Mouse (Mus musculus) lung, embryonic 15.5 days (tissue): ENCODE results near the gene Hsp90ab1. TPM values are rescaled to one million over a fixed set of nuclear protein-coding genes. Genes with fewer than 3 reads are reported as not detected.

Experiments used
- ATAC-seq: fragments of 200-750 bp; cut with Nextera tagmentation; 2 replicates; pipeline ENCODE4 v1.8.0; 2017; ENCODE audit warnings: moderate number of reproducible peaks, borderline replicate concordance; ENCODE audit not compliant: low FRiP score, low TSS enrichment; ENCODE audit errors: extremely low read depth
- H3K27ac ChIP-seq: fragments of 300-500 bp; sonication (generic); 2 replicates; pipeline ENCODE4 v1.5.1; 2015; ENCODE audit warnings: moderate library complexity, mild to moderate bottlenecking, inconsistent platforms
- H3K27me3 ChIP-seq: fragments of 300-500 bp; sonication (generic); 2 replicates; pipeline ENCODE4 v1.6.1; 2015; ENCODE audit warnings: inconsistent platforms
- H3K36me3 ChIP-seq: fragments of 300-500 bp; sonication (generic); 2 replicates; pipeline ENCODE4 v1.6.1; 2015; ENCODE audit warnings: inconsistent platforms
- H3K4me1 ChIP-seq: fragments of 300-500 bp; sonication (generic); 2 replicates; pipeline ENCODE4 v1.6.1; 2015; ENCODE audit warnings: inconsistent platforms
- H3K4me2 ChIP-seq: fragments of 300-500 bp; sonication (generic); 2 replicates; pipeline ENCODE4 v1.6.1; 2015; ENCODE audit warnings: inconsistent platforms, mild to moderate bottlenecking, moderate library complexity
- H3K4me3 ChIP-seq: fragments of 300-500 bp; sonication (generic); 2 replicates; pipeline ENCODE4 v1.5.1; 2015; ENCODE audit warnings: mild to moderate bottlenecking, inconsistent platforms
- H3K9ac ChIP-seq: fragments of 300-500 bp; sonication (generic); 2 replicates; pipeline ENCODE4 v1.6.1; 2015; ENCODE audit warnings: inconsistent platforms
- H3K9me3 ChIP-seq: fragments of 300-500 bp; sonication (generic); 2 replicates; pipeline ENCODE4 v1.6.1; 2016; ENCODE audit warnings: inconsistent platforms
- WGBS: fragments of 180-500 bp; shearing (Covaris S2); methylation state at CpG from one replicate; pipeline ENCODE4 v1.1.7; 2015; 5-methylcytosine and 5-hydroxymethylcytosine counted together
- polyA plus RNA-seq: library from polyadenylated mRNA; unstranded; fragments of >200 nt; fragmentation: Nextera tagmentation; extraction: Ambion mirVana; gene quantifications from 2 replicates; pipeline ENCODE4 v1.2.1, GENCODE M21; 2015

The Hsp90ab1 gene
- polyA plus RNA-seq, 1 experiment from 2014 or later, result 1,572 TPM

- peak overlapping the region; percentile 97; the same call in 1 of the 2 replicates for H3K27ac ChIP-seq
- ATAC-seq, result no peak
- H3K9me3 ChIP-seq, result no peaks in the 10 kb centered on the region
- peaks cover 34% of the 10 kb centered on the region for H3K4me1 ChIP-seq
- no peak overlapping the region for H3K4me3 ChIP-seq
- no peak overlapping the region for H3K4me2 ChIP-seq
- H3K36me3 ChIP-seq, result peaks cover 17% of the 10 kb centered on the region
- no peak overlapping the region for H3K9ac ChIP-seq
- WGBS, result 88% methylated on average over 8 of the region's 8 CpGs
- no peaks in the 10 kb centered on the region for H3K27me3 ChIP-seq
Measured at GRCm38 (mm10) chr17:45575123-45575897, 2.2 kb upstream of the Hsp90ab1 start.

DNA sequence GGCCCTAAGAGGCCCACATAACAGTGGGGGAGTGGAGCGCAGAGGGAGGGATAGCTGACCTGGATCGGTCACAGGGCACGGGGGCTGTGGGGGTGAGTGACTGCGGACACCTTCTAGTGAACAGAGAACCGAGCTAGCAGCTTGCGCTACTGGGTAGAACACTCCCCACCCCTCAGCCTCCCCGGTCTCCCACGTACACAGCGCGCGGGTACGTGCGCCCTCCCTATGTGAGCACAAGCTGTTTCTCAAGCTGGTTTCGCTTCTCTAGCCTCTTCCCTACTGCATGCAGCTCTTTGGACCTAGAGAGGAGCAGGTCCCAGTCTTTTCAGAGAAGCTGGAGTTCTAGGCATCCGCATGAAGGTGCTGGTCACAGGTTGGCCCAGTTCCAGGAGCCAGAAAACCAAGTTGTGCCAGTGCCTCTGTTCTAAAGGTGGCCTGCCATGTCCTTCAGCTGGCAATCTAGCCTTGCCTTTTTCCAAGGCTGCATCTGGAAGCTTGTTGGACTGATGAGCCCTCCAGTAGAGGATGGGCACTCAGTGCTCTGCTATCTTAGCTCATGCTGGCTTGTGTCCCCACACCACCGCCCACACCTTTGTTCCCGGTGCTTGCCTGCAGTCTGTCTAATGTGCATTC is 1.2 kb upstream of the Hsp90ab1 start:
- peak overlapping the region; percentile 97 for H3K27ac ChIP-seq
- peaks cover 27% of the 10 kb centered on the region for H3K36me3 ChIP-seq
- H3K4me2 ChIP-seq, result peak overlapping the region; percentile 88
- no peaks in the 10 kb centered on the region for H3K9me3 ChIP-seq
- peak; percentile 50 for ATAC-seq
- no peaks in the 10 kb centered on the region for H3K27me3 ChIP-seq
- H3K4me3 ChIP-seq, result peak overlapping the region; percentile 97
- peaks cover 43% of the 10 kb centered on the region for H3K4me1 ChIP-seq
- peak overlapping the region; percentile 96 for H3K9ac ChIP-seq
- 5% methylated on average over 17 of the region's 17 CpGs for WGBS

DNA sequence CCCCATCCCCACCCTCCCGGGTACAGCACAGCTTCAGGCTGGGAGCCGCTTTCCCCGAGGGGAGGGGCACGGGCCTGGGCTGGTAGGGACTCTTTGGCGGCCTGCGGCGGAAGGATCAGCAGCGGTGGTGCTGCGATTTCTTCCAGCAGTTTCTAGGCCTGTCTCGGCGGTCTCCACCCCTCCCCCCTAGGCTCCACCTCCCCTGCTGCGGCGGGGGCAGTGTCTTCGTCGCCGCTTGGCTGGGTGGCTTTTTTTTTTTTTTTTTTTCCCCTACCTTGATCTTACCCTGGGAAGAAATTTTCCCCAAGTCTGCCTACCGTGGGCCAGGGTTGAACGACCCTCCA is 681 bp upstream of the Hsp90ab1 start:
- peak; percentile 69 for ATAC-seq
- no peaks in the 10 kb centered on the region for H3K27me3 ChIP-seq
- peak overlapping the region; percentile 97 for H3K27ac ChIP-seq
- no peaks in the 10 kb centered on the region for H3K9me3 ChIP-seq
- peak overlapping the region; percentile 96 for H3K9ac ChIP-seq
- peak overlapping the region; percentile 88 for H3K4me2 ChIP-seq
- H3K4me1 ChIP-seq, result peaks cover 47% of the 10 kb centered on the region
- H3K4me3 ChIP-seq, result peak overlapping the region; percentile 97
- H3K36me3 ChIP-seq, result peaks cover 32% of the 10 kb centered on the region
- WGBS, result 0% methylated on average over 15 of the region's 18 CpGs

- ATAC-seq, result peak; percentile 77
- Histone ChIP-seq H3K27me3 (no peaks in the 10 kb centered on the region), H3K4me1 (peaks cover 46% of the 10 kb centered on the region), H3K9me3 (no peaks in the 10 kb centered on the region), H3K4me3 (peak overlapping the region; percentile 97), H3K27ac (peak overlapping the region; percentile 97), H3K9ac (peak overlapping the region; percentile 96), H3K4me2 (peak overlapping the region; percentile 88), H3K36me3 (peaks cover 46% of the 10 kb centered on the region)
- under 1% methylated on average over 55 of the region's 57 CpGs for WGBS
Measured at GRCm38 (mm10) chr17:45572103-45573086, 676 bp downstream of the Hsp90ab1 start.

GRCm38 (mm10) chr17:45569999-45570398 is 3.1 kb downstream of the Hsp90ab1 start:
- Histone ChIP-seq H3K27me3 (no peaks in the 10 kb centered on the region), H3K36me3 (peaks cover 64% of the 10 kb centered on the region), H3K4me3 (no peak overlapping the region), H3K27ac (no peak overlapping the region), H3K9me3 (no peaks in the 10 kb centered on the region), H3K9ac (no peak overlapping the region), H3K4me2 (no peak overlapping the region), H3K4me1 (peaks cover 52% of the 10 kb centered on the region)
- WGBS, result 66% methylated on average over 4 of the region's 4 CpGs
- no peak for ATAC-seq

GRCm38 (mm10) chr17:45568990-45569389 is 4.1 kb downstream of the Hsp90ab1 start:
- Histone ChIP-seq H3K4me1 (peaks cover 51% of the 10 kb centered on the region), H3K27me3 (no peaks in the 10 kb centered on the region), H3K9ac (no peak overlapping the region), H3K4me3 (no peak overlapping the region), H3K4me2 (no peak overlapping the region), H3K9me3 (no peaks in the 10 kb centered on the region), H3K36me3 (peaks cover 64% of the 10 kb centered on the region), H3K27ac (no peak overlapping the region)
- WGBS, result 80% methylated on average over 12 of the region's 12 CpGs
- ATAC-seq, result no peak

GRCm38 (mm10) chr17:45567162-45567601 is 5.9 kb downstream of the Hsp90ab1 start:
- Histone ChIP-seq H3K4me2 (no peak overlapping the region), H3K9ac (no peak overlapping the region), H3K27ac (no peak overlapping the region), H3K36me3 (peaks cover 64% of the 10 kb centered on the region), H3K9me3 (no peaks in the 10 kb centered on the region), H3K27me3 (no peaks in the 10 kb centered on the region), H3K4me1 (peaks cover 51% of the 10 kb centered on the region), H3K4me3 (no peak overlapping the region)
- no peak for ATAC-seq
- WGBS, result 21% methylated on average over 4 of the region's 4 CpGs

- no peaks in the 10 kb centered on the region for H3K9me3 ChIP-seq
- WGBS, result 51% methylated on average over 18 of the region's 18 CpGs
- H3K4me3 ChIP-seq, result no peak overlapping the region
Measured at GRCm38 (mm10) chr17:45566360-45567161, 6.5 kb downstream of the Hsp90ab1 start.

DNA sequence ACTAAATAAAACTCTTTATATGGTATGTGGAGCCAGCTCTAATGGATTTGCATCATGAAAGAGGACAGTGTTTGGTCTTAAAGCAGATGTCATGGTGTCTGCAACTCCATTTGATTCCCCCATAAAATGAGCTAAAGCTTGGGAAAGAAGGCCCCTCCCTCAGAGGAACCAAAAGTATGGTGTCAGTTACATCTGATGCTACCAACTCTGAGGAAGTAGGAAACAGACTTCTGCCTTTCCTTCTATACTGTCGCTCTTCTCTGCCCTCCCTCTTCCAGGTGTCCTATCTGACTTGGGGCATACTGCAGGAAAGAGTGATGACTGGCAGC is 7.1 kb downstream of the Hsp90ab1 start:
- no peak overlapping the region for H3K27ac ChIP-seq
- no peaks in the 10 kb centered on the region for H3K9me3 ChIP-seq
- H3K4me3 ChIP-seq, result no peak overlapping the region
- H3K36me3 ChIP-seq, result peaks cover 54% of the 10 kb centered on the region
- H3K4me1 ChIP-seq, result peaks cover 41% of the 10 kb centered on the region
- H3K9ac ChIP-seq, result no peak overlapping the region
- no peaks in the 10 kb centered on the region for H3K27me3 ChIP-seq
- WGBS, result 63% methylated on average over 1 of the region's 1 CpGs
- no peak overlapping the region for H3K4me2 ChIP-seq
- no peak for ATAC-seq

More at GRCm38 (mm10) chr17:45566360-45567161, 6.5 kb downstream of the Hsp90ab1 start:
- ATAC-seq, result no peak
- Histone ChIP-seq H3K27ac (no peak overlapping the region), H3K4me1 (peaks cover 47% of the 10 kb centered on the region), H3K27me3 (no peaks in the 10 kb centered on the region), H3K9ac (no peak overlapping the region), H3K36me3 (peaks cover 60% of the 10 kb centered on the region), H3K4me2 (no peak overlapping the region)

- WGBS, result 90% methylated on average over 11 of the region's 11 CpGs
- Histone ChIP-seq H3K36me3 (peaks cover 45% of the 10 kb centered on the region), H3K4me2 (peak overlapping the region; percentile 83), H3K4me3 (peak overlapping the region; percentile 96), H3K9me3 (no peaks in the 10 kb centered on the region), H3K9ac (0 out of 2 replicates have a peak overlapping the region, but pooled peaks have one; percentile 97), H3K27me3 (no peaks in the 10 kb centered on the region), H3K27ac (no peak overlapping the region), H3K4me1 (peaks cover 33% of the 10 kb centered on the region)
- no peak for ATAC-seq
Measured at GRCm38 (mm10) chr17:45565103-45565502, 8.0 kb downstream of the Hsp90ab1 start.

- no peak for ATAC-seq
- Histone ChIP-seq H3K27me3 (no peaks in the 10 kb centered on the region), H3K4me2 (peak overlapping the region; percentile 83), H3K4me1 (peaks cover 28% of the 10 kb centered on the region), H3K9ac (peak overlapping the region; percentile 97), H3K36me3 (peaks cover 40% of the 10 kb centered on the region), H3K4me3 (peak overlapping the region; percentile 96), H3K27ac (peak overlapping the region; percentile 82), H3K9me3 (no peaks in the 10 kb centered on the region)
- WGBS, result 6% methylated on average over 18 of the region's 18 CpGs
Measured at GRCm38 (mm10) chr17:45564531-45565084, 8.5 kb downstream of the Hsp90ab1 start.
